Mouse (Mus musculus): ENCODE results near the gene Trpv4. TPM values are rescaled to one million over a fixed set of nuclear protein-coding genes. Genes with fewer than 3 reads are reported as not detected.

Trpv4 gene
- polyA plus RNA-seq, 1 experiment from 2014 or later, result 0.87 TPM

DNA sequence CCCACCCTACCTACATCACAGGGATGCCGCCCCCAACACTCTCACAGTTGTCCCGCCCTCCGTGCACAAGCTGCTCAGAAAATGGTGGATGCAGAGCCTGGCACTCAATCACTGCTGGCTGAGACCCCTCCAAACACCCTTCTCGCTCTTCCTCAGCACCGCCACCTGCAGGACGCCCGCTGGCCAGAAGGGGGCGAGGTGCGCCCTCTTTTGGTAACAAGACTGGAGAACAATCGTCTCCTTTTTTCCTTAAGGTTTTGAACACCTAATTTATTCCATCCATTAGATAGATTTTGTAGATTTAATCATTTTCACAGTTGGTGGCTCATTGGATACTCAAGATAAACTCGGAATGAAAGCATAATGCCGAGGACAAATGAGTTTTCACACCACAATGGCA is 49.7 kb downstream of the Trpv4 start:
- no peak for ATAC-seq (replicated peaks; ENCODE audit: insufficient number of reproducible peaks, low FRiP score, low TSS enrichment)
- H3K27ac ChIP-seq (ENCODE audit: low read depth, low read length), result no peak overlapping the region
- no peaks in the 10 kb centered on the region for H3K36me3 ChIP-seq (ENCODE audit: control insufficient read depth, insufficient read depth, low read length)
- peaks cover 19% of the 10 kb centered on the region for H3K27me3 ChIP-seq (ENCODE audit: control insufficient read depth, insufficient read depth, low read length)
- no peak overlapping the region for H3K4me3 ChIP-seq (ENCODE audit: low read depth, low read length)
- whole genome bisulfite sequencing (ENCODE audit: insufficient replicate concordance), result 5% methylated on average over 11 of the region's 12 CpGs
- no peak overlapping the region for H3K4me2 ChIP-seq
- 0 out of 2 replicates have a peak, but pooled peaks cover 3% of the 10 kb centered on the region for H3K4me1 ChIP-seq (ENCODE audit: control insufficient read depth, insufficient read depth, low read length)
- no peak overlapping the region for H3K9ac ChIP-seq (ENCODE audit: low read depth, low read length)
- no peaks in the 10 kb centered on the region for H3K9me3 ChIP-seq (replicated peaks; ENCODE audit: control insufficient read depth, low read length)

DNA sequence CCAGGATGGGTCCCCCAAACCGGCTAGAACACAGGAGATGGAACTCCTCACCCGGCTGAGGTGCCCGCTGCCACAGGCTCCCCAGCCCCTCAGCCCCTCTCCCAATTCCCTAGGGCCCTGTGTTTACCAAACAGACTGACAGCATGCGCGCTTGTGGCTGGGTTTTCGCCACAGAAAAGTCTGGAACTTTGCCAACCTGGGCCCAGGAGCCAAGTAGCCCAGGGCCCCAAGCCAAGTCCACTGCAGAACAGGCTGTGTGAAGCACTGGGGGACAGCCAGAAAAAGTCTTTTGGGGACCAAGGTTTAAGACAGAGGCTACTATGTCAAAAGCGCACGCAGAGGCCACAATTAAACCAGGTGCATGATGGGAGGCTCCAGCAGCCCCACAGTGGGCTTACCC is 50.6 kb downstream of the Trpv4 start:
- Histone ChIP-seq H3K4me3 (ENCODE audit: low read depth, low read length) (no peak overlapping the region), H3K4me1 (ENCODE audit: control insufficient read depth, insufficient read depth, low read length) (0 out of 2 replicates have a peak, but pooled peaks cover 3% of the 10 kb centered on the region), H3K27ac (ENCODE audit: low read depth, low read length) (no peak overlapping the region), H3K36me3 (ENCODE audit: control insufficient read depth, insufficient read depth, low read length) (no peaks in the 10 kb centered on the region), H3K27me3 (ENCODE audit: control insufficient read depth, insufficient read depth, low read length) (peaks cover 15% of the 10 kb centered on the region), H3K9me3 (replicated peaks; ENCODE audit: control insufficient read depth, low read length) (no peaks in the 10 kb centered on the region), H3K4me2 (no peak overlapping the region), H3K9ac (ENCODE audit: low read depth, low read length) (no peak overlapping the region)
- WGBS (ENCODE audit: insufficient replicate concordance), result 81% methylated on average over 8 of the region's 8 CpGs
- no peak for ATAC-seq (replicated peaks; ENCODE audit: insufficient number of reproducible peaks, low FRiP score, low TSS enrichment)

DNA sequence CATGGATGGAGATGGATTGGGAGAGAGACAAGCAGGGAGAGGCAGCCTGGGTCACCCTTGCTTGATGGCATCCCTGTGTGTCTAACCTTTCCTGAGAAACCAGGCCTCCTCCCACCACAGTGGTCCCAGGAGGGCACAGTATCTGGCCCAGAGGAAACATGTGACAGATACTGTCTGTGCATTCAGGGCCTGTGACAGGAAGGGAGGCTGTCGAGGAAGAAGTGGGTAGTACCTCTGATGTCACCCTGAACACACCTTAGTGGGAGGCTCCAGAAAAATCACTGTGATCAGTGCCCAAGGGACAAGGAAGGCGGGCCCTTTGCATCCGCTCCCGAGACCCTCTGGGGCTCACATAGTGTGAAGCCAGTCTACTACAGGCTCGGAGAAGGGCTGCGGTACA is 52.2 kb downstream of the Trpv4 start:
- Histone ChIP-seq H3K27me3 (ENCODE audit: control insufficient read depth, insufficient read depth, low read length) (peaks cover 11% of the 10 kb centered on the region), H3K9me3 (replicated peaks; ENCODE audit: control insufficient read depth, low read length) (no peaks in the 10 kb centered on the region), H3K4me1 (ENCODE audit: control insufficient read depth, insufficient read depth, low read length) (0 out of 2 replicates have a peak, but pooled peaks cover 3% of the 10 kb centered on the region), H3K4me2 (no peak overlapping the region), H3K9ac (ENCODE audit: low read depth, low read length) (no peak overlapping the region), H3K36me3 (ENCODE audit: control insufficient read depth, insufficient read depth, low read length) (no peaks in the 10 kb centered on the region), H3K27ac (ENCODE audit: low read depth, low read length) (no peak overlapping the region), H3K4me3 (ENCODE audit: low read depth, low read length) (no peak overlapping the region)
- WGBS (ENCODE audit: insufficient replicate concordance), result 73% methylated on average over 6 of the region's 6 CpGs
- no peak for ATAC-seq (replicated peaks; ENCODE audit: insufficient number of reproducible peaks, low FRiP score, low TSS enrichment)

- WGBS (ENCODE audit: insufficient replicate concordance), result 36% methylated on average over 11 of the region's 11 CpGs
- no peaks in the 10 kb centered on the region for H3K9me3 ChIP-seq (replicated peaks; ENCODE audit: control insufficient read depth, low read length)
- no peak overlapping the region for H3K27ac ChIP-seq (ENCODE audit: low read depth, low read length)
- no peak overlapping the region for H3K4me2 ChIP-seq
- no peak overlapping the region for H3K4me3 ChIP-seq (ENCODE audit: low read depth, low read length)
- H3K36me3 ChIP-seq (ENCODE audit: control insufficient read depth, insufficient read depth, low read length), result no peaks in the 10 kb centered on the region
- no peak for ATAC-seq (replicated peaks; ENCODE audit: insufficient number of reproducible peaks, low FRiP score, low TSS enrichment)
- H3K27me3 ChIP-seq (ENCODE audit: control insufficient read depth, insufficient read depth, low read length), result 0 out of 2 replicates have a peak, but pooled peaks cover 2% of the 10 kb centered on the region
- H3K4me1 ChIP-seq (ENCODE audit: control insufficient read depth, insufficient read depth, low read length), result 0 out of 2 replicates have a peak, but pooled peaks cover 3% of the 10 kb centered on the region
- H3K9ac ChIP-seq (ENCODE audit: low read depth, low read length), result no peak overlapping the region
Observed at GRCm38 (mm10) chr5:114604781-114605290, 53.4 kb downstream of the Trpv4 start.

DNA sequence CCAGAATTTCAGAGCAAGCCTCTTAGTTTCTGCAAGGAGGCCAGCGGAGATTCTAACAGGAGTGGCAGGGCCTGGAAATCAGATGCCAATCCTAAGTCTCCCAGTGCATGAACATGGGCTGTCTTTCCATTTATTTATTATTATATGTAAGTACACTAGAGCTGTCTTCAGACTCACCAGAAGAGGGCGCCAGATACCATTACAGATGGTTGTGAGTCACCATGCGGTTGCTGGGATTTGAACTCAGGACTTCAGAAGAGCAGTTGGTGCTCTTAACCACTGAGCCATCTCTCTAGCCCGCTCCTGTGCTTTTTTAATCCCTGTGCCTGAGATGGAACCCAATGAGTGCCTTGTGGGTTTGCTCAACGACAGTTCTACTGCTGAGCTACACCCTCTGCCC is 54.2 kb downstream of the Trpv4 start:
- Histone ChIP-seq H3K4me2 (no peak overlapping the region), H3K9ac (ENCODE audit: low read depth, low read length) (no peak overlapping the region), H3K27ac (ENCODE audit: low read depth, low read length) (no peak overlapping the region), H3K27me3 (ENCODE audit: control insufficient read depth, insufficient read depth, low read length) (no peaks in the 10 kb centered on the region), H3K9me3 (replicated peaks; ENCODE audit: control insufficient read depth, low read length) (no peaks in the 10 kb centered on the region), H3K4me1 (ENCODE audit: control insufficient read depth, insufficient read depth, low read length) (0 out of 2 replicates have a peak, but pooled peaks cover 3% of the 10 kb centered on the region), H3K4me3 (ENCODE audit: low read depth, low read length) (no peak overlapping the region), H3K36me3 (ENCODE audit: control insufficient read depth, insufficient read depth, low read length) (no peaks in the 10 kb centered on the region)
- ATAC-seq (replicated peaks; ENCODE audit: insufficient number of reproducible peaks, low FRiP score, low TSS enrichment), result no peak
- WGBS (ENCODE audit: insufficient replicate concordance), result 75% methylated on average over 5 of the region's 5 CpGs

- H3K4me1 ChIP-seq (ENCODE audit: control insufficient read depth, insufficient read depth, low read length), result peaks cover 6% of the 10 kb centered on the region; the same call in 1 of the 2 replicates
- no peak overlapping the region for H3K4me2 ChIP-seq
- 72% methylated on average over 8 of the region's 8 CpGs for whole genome bisulfite sequencing (ENCODE audit: insufficient replicate concordance)
- H3K9me3 ChIP-seq (replicated peaks; ENCODE audit: control insufficient read depth, low read length), result no peaks in the 10 kb centered on the region
- no peak overlapping the region for H3K9ac ChIP-seq (ENCODE audit: low read depth, low read length)
- H3K27me3 ChIP-seq (ENCODE audit: control insufficient read depth, insufficient read depth, low read length), result no peaks in the 10 kb centered on the region
- ATAC-seq (replicated peaks; ENCODE audit: insufficient number of reproducible peaks, low FRiP score, low TSS enrichment), result no peak
- H3K4me3 ChIP-seq (ENCODE audit: low read depth, low read length), result no peak overlapping the region
- H3K36me3 ChIP-seq (ENCODE audit: control insufficient read depth, insufficient read depth, low read length), result no peaks in the 10 kb centered on the region
- no peak overlapping the region for H3K27ac ChIP-seq (ENCODE audit: low read depth, low read length)
Observed at GRCm38 (mm10) chr5:114602012-114602411, 56.2 kb downstream of the Trpv4 start.

- Histone ChIP-seq H3K36me3 (ENCODE audit: control insufficient read depth, insufficient read depth, low read length) (no peaks in the 10 kb centered on the region), H3K4me2 (no peak overlapping the region), H3K27me3 (ENCODE audit: control insufficient read depth, insufficient read depth, low read length) (no peaks in the 10 kb centered on the region; the same call in 1 of the 2 replicates), H3K9me3 (replicated peaks; ENCODE audit: control insufficient read depth, low read length) (no peaks in the 10 kb centered on the region), H3K4me1 (ENCODE audit: control insufficient read depth, insufficient read depth, low read length) (peaks cover 26% of the 10 kb centered on the region), H3K9ac (ENCODE audit: low read depth, low read length) (no peak overlapping the region), H3K4me3 (ENCODE audit: low read depth, low read length) (no peak overlapping the region), H3K27ac (ENCODE audit: low read depth, low read length) (no peak overlapping the region)
- ATAC-seq (replicated peaks; ENCODE audit: insufficient number of reproducible peaks, low FRiP score, low TSS enrichment), result no peak
- WGBS (ENCODE audit: insufficient replicate concordance), result 50% methylated on average over 6 of the region's 6 CpGs
Observed at GRCm38 (mm10) chr5:114597652-114598051, 60.6 kb downstream of the Trpv4 start.

GRCm38 (mm10) chr5:114597222-114597621 is 61.0 kb downstream of the Trpv4 start:
- ATAC-seq (replicated peaks; ENCODE audit: insufficient number of reproducible peaks, low FRiP score, low TSS enrichment), result no peak
- H3K9ac ChIP-seq (ENCODE audit: low read depth, low read length), result no peak overlapping the region
- no peaks in the 10 kb centered on the region for H3K9me3 ChIP-seq (replicated peaks; ENCODE audit: control insufficient read depth, low read length)
- no peak overlapping the region for H3K27ac ChIP-seq (ENCODE audit: low read depth, low read length)
- no peak overlapping the region for H3K4me2 ChIP-seq
- H3K4me3 ChIP-seq (ENCODE audit: low read depth, low read length), result no peak overlapping the region
- 55% methylated on average over 8 of the region's 8 CpGs for WGBS (ENCODE audit: insufficient replicate concordance)
- peaks cover 26% of the 10 kb centered on the region for H3K4me1 ChIP-seq (ENCODE audit: control insufficient read depth, insufficient read depth, low read length)
- no peaks in the 10 kb centered on the region for H3K36me3 ChIP-seq (ENCODE audit: control insufficient read depth, insufficient read depth, low read length)
- no peaks in the 10 kb centered on the region; the same call in 1 of the 2 replicates for H3K27me3 ChIP-seq (ENCODE audit: control insufficient read depth, insufficient read depth, low read length)

GRCm38 (mm10) chr5:114596604-114597003 is 61.6 kb downstream of the Trpv4 start:
- no peak overlapping the region for H3K4me3 ChIP-seq (ENCODE audit: low read depth, low read length)
- H3K4me1 ChIP-seq (ENCODE audit: control insufficient read depth, insufficient read depth, low read length), result peaks cover 33% of the 10 kb centered on the region
- H3K9ac ChIP-seq (ENCODE audit: low read depth, low read length), result peak overlapping the region; percentile 22; the same call in 1 of the 2 replicates
- 38% methylated on average over 10 of the region's 10 CpGs for WGBS (ENCODE audit: insufficient replicate concordance)
- no peak for ATAC-seq (replicated peaks; ENCODE audit: insufficient number of reproducible peaks, low FRiP score, low TSS enrichment)
- H3K27ac ChIP-seq (ENCODE audit: low read depth, low read length), result no peak overlapping the region
- no peaks in the 10 kb centered on the region for H3K9me3 ChIP-seq (replicated peaks; ENCODE audit: control insufficient read depth, low read length)
- H3K27me3 ChIP-seq (ENCODE audit: control insufficient read depth, insufficient read depth, low read length), result no peaks in the 10 kb centered on the region; the same call in 1 of the 2 replicates
- no peak overlapping the region for H3K4me2 ChIP-seq
- H3K36me3 ChIP-seq (ENCODE audit: control insufficient read depth, insufficient read depth, low read length), result no peaks in the 10 kb centered on the region
